8 mouse cellular contexts compared by ENCODE assay signal in the genomic region with DNA sequence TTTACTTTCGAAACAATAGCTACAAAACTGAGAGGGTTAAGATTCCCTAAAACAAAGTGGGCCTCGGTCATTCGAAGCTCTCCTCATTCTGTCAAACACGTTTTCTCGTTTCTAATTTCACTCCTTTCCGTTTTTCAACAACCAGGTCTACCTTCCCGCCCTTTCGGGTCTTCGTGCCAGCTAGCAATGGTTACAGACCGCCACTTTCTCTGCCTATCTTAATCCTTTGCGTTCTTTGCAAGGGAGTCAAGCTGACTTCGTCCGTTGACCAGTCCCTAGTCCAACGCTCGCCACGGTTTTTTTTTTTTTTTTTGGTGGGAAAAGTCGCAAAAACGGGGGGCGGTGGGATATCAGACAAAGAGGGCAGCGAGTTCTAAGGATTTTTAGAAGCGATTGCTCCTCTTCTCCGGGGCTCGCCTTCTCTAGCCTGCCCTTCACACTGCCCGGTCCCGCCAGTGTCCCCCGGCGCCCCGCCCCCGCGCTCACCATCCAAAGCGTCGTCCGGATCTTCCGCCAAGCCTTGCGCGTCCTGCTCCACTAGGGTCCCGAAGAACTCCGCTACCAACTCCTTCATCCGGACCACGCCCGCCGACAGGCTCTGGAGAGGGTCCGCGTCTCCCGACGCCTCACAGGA. TPM values are rescaled to one million over a fixed set of nuclear protein-coding genes. Genes with fewer than 3 reads are reported as not detected.
DNase-seq lines count a peak whose midpoint lies in the region; ATAC-seq and TF ChIP-seq lines count a peak whose summit lies in the region.
"Had no signal": no experiment of that assay in that cellular context is flagged by ENCODE, and none has a peak within 500 bp of the region (broad histone marks: within the 10 kb centered on the region; RNA-seq: fewer than 3 reads in every experiment).

No protein-coding gene starts in this region.

- TF ChIP-seq CTCF in liver, adult 2 months (IDR thresholded peaks at IDR 0.05; ENCODE audit: low read depth, low read length): no peak

- H3K36me3 ChIP-seq in liver, adult 2 months (ENCODE audit: control insufficient read depth, insufficient read depth, low read length): peaks cover under 1% of the 10 kb centered on the region
- H3K36me3 ChIP-seq in embryonic facial prominence, embryonic 10.5 days (replicated peaks): peaks cover 42% of the 10 kb centered on the region
- peaks cover under 1% of the 10 kb centered on the region; the same call in 1 of the 2 replicates for H3K36me3 ChIP-seq in hindbrain, embryonic 13.5 days
- peaks cover 40% of the 10 kb centered on the region for H3K36me3 ChIP-seq in megakaryocyte, embryonic 14.5 days (replicated peaks; ENCODE audit: low read length)

- no peaks in the 10 kb centered on the region for H3K9me3 ChIP-seq in embryonic facial prominence, embryonic 10.5 days
- H3K9me3 ChIP-seq in hindbrain, embryonic 13.5 days: no peaks in the 10 kb centered on the region
- no peaks in the 10 kb centered on the region for H3K9me3 ChIP-seq in megakaryocyte, embryonic 14.5 days

- no peak for TF ChIP-seq POLR2A in liver, adult 2 months (IDR thresholded peaks at IDR 0.05; ENCODE audit: extremely low read depth, insufficient read depth, low read length)

- H3K9ac ChIP-seq in liver, adult 2 months (ENCODE audit: low read depth, low read length): peak overlapping the region; percentile 85
- H3K9ac ChIP-seq in hindbrain, embryonic 13.5 days: peak overlapping the region; percentile 82

- peak; percentile 85 for ATAC-seq in hindbrain, embryonic 13.5 days (ENCODE audit: low FRiP score)

- peak overlapping the region; percentile 93 for H3K4me3 ChIP-seq in liver, adult 2 months (ENCODE audit: insufficient read depth, low read depth, low read length)
- H3K4me3 ChIP-seq in embryonic facial prominence, embryonic 10.5 days: peak overlapping the region; percentile 81
- peak overlapping the region; percentile 87 for H3K4me3 ChIP-seq in hindbrain, embryonic 13.5 days
- peak overlapping the region; percentile 100 for H3K4me3 ChIP-seq in megakaryocyte, embryonic 14.5 days (replicated peaks)

- peaks cover 11% of the 10 kb centered on the region; the same call in 1 of the 2 replicates for H3K79me2 ChIP-seq in liver, adult 2 months (ENCODE audit: control insufficient read depth, insufficient read depth, low read length)

- H3K4me1 ChIP-seq in liver, adult 2 months (ENCODE audit: control insufficient read depth, insufficient read depth, low read length): peaks cover 10% of the 10 kb centered on the region; the same call in 1 of the 2 replicates
- peaks cover 27% of the 10 kb centered on the region for H3K4me1 ChIP-seq in embryonic facial prominence, embryonic 10.5 days
- H3K4me1 ChIP-seq in hindbrain, embryonic 13.5 days (replicated peaks): peaks cover 37% of the 10 kb centered on the region
- peaks cover 42% of the 10 kb centered on the region for H3K4me1 ChIP-seq in megakaryocyte, embryonic 14.5 days

- no peaks in the 10 kb centered on the region for H3K27me3 ChIP-seq in liver, adult 2 months (ENCODE audit: control insufficient read depth, insufficient read depth, low read length)
- H3K27me3 ChIP-seq in embryonic facial prominence, embryonic 10.5 days (replicated peaks; ENCODE audit: low read depth, poor library complexity, severe bottlenecking): no peaks in the 10 kb centered on the region
- H3K27me3 ChIP-seq in hindbrain, embryonic 13.5 days: no peaks in the 10 kb centered on the region
- no peaks in the 10 kb centered on the region for H3K27me3 ChIP-seq in megakaryocyte, embryonic 14.5 days (replicated peaks)

- no peak for DNase-seq in liver, adult 2 months (ENCODE audit: extremely low read depth, low read depth, low spot score)
- no peak for DNase-seq in liver
- no peak for DNase-seq in embryonic facial prominence, embryonic 10.5 days (ENCODE audit: low spot score)
- no peak for DNase-seq in left cerebral cortex, adult 11 months (ENCODE audit: low spot score)
- no peak for DNase-seq in right cerebral cortex, postnatal 10 days (ENCODE audit: low spot score in 2 of 2)

- peak overlapping the region; percentile 64 for H3K4me2 ChIP-seq in hindbrain, embryonic 13.5 days

- peak overlapping the region; percentile 74 for H3K27ac ChIP-seq in liver, adult 2 months (replicated peaks; ENCODE audit: insufficient read depth, low read depth, low read length)
- H3K27ac ChIP-seq in embryonic facial prominence, embryonic 10.5 days (replicated peaks): peak overlapping the region; percentile 93
- peak overlapping the region; percentile 93 for H3K27ac ChIP-seq in hindbrain, embryonic 13.5 days

- 1% methylated on average over 46 of the region's 46 CpGs for WGBS in liver, adult 2 months
- WGBS in embryonic facial prominence, embryonic 10.5 days: 2% methylated on average over 46 of the region's 46 CpGs
- 2% methylated on average over 45 of the region's 46 CpGs for WGBS in hindbrain, embryonic 13.5 days

RNA-seq across cellular contexts. Expression of gene Gm28051, which starts 0.4 kb away (rescaled TPM):
- not detected in 2 replicates for total RNA-seq in liver, adult 2 months (2014; rRNA removed)
- polyA plus RNA-seq in liver, adult 2 months (2012; rRNA removed): not detected in 2 replicates
- not detected in 2 replicates for polyA plus RNA-seq in embryonic facial prominence, embryonic 10.5 days (2016; fragmentation: Nextera tagmentation; extraction: Ambion mirVana)
- not detected in 2 replicates for polyA plus RNA-seq in hindbrain, embryonic 13.5 days (2015; fragmentation: Nextera tagmentation; extraction: Ambion mirVana)
- polyA plus RNA-seq in megakaryocyte, embryonic 14.5 days (2012; ENCODE audit: insufficient read depth, low replicate concordance): not detected in 2 replicates
- total RNA-seq: common myeloid progenitor, adult 5-6 weeks had no signal

RNA-seq across cellular contexts. Expression of gene Gon7, which starts 0.4 kb away (rescaled TPM):
- total RNA-seq in liver, adult 2 months (2014; rRNA removed): 5.0 and 5.6 TPM in 2 replicates
- 11.3 and 11.5 TPM in 2 replicates for polyA plus RNA-seq in liver, adult 2 months (2012; rRNA removed)
- 49.3 and 53.7 TPM in 2 replicates for polyA plus RNA-seq in embryonic facial prominence, embryonic 10.5 days (2016; fragmentation: Nextera tagmentation; extraction: Ambion mirVana)
- polyA plus RNA-seq in hindbrain, embryonic 13.5 days (2015; fragmentation: Nextera tagmentation; extraction: Ambion mirVana): 53.2 and 55.3 TPM in 2 replicates
- polyA plus RNA-seq in megakaryocyte, embryonic 14.5 days (2012; ENCODE audit: insufficient read depth, low replicate concordance): 10.4 TPM in 1 of 2 replicates, not detected in the other

RNA-seq across cellular contexts. Expression of gene Ubr7, which starts 0.6 kb away (rescaled TPM):
- 15.1 and 15.3 TPM in 2 replicates for total RNA-seq in liver, adult 2 months (2014; rRNA removed)
- 6.0 and 6.5 TPM in 2 replicates for polyA plus RNA-seq in liver, adult 2 months (2012; rRNA removed)
- polyA plus RNA-seq in embryonic facial prominence, embryonic 10.5 days (2016; fragmentation: Nextera tagmentation; extraction: Ambion mirVana): 53.1 and 58.9 TPM in 2 replicates
- polyA plus RNA-seq in hindbrain, embryonic 13.5 days (2015; fragmentation: Nextera tagmentation; extraction: Ambion mirVana): 36.9 and 37.0 TPM in 2 replicates
- polyA plus RNA-seq in megakaryocyte, embryonic 14.5 days (2012; ENCODE audit: insufficient read depth, low replicate concordance): 4.4 and 11.3 TPM in 2 replicates

RNA-seq across cellular contexts. Expression of gene Gm20604, which starts 1.3 kb away (rescaled TPM):
- total RNA-seq in liver, adult 2 months (2014; rRNA removed): 1.5 and 1.8 TPM in 2 replicates
- polyA plus RNA-seq in liver, adult 2 months (2012; rRNA removed): 0.94 and 1.1 TPM in 2 replicates
- 29.1 and 31.0 TPM in 2 replicates for polyA plus RNA-seq in embryonic facial prominence, embryonic 10.5 days (2016; fragmentation: Nextera tagmentation; extraction: Ambion mirVana)
- polyA plus RNA-seq in hindbrain, embryonic 13.5 days (2015; fragmentation: Nextera tagmentation; extraction: Ambion mirVana): 40.7 and 43.7 TPM in 2 replicates
- 0.82 TPM in 1 of 2 replicates, not detected in the other for polyA plus RNA-seq in megakaryocyte, embryonic 14.5 days (2012; ENCODE audit: insufficient read depth, low replicate concordance)

RNA-seq across cellular contexts. Expression of gene Tmem251, which starts 13.6 kb away (rescaled TPM):
- 1.8 and 2.0 TPM in 2 replicates for total RNA-seq in liver, adult 2 months (2014; rRNA removed)
- 1.2 and 1.6 TPM in 2 replicates for polyA plus RNA-seq in liver, adult 2 months (2012; rRNA removed)
- 9.7 and 11.2 TPM in 2 replicates for polyA plus RNA-seq in embryonic facial prominence, embryonic 10.5 days (2016; fragmentation: Nextera tagmentation; extraction: Ambion mirVana)
- polyA plus RNA-seq in hindbrain, embryonic 13.5 days (2015; fragmentation: Nextera tagmentation; extraction: Ambion mirVana): 11.5 and 12.2 TPM in 2 replicates
- 1.2 and 2.4 TPM in 2 replicates for polyA plus RNA-seq in megakaryocyte, embryonic 14.5 days (2012; ENCODE audit: insufficient read depth, low replicate concordance)
